Mouse (Mus musculus): Measurements from ENCODE around the gene Wscd1. TPM values are rescaled to one million over a fixed set of nuclear protein-coding genes. Genes with fewer than 3 reads are reported as not detected.
A peak's percentile ranks its signal among the peaks of the same experiment; 100 is the strongest.

The Wscd1 gene
- total and polyA plus RNA-seq, 2 experiments from 2014 or later = 81.5 to 143 TPM

DNA sequence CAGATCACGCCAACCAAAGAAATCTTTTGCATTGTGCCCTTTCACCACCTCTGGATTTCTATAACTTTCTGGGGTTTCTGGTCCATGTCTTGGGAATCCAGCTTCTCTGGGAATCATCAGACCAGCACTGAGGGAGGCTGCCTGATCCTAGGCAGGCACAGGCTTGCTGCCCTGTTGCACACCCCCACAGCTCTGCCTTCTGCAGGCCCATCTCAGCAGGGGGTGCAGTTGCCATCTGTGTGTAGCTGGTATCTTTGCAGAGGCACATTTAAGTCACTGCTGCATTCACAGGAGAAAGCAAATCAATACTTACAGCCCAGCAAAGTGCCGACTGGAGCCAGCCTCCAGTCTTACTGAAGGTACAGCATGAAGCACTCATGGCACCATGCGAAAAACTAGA, 3.8 kb upstream of the Wscd1 start:
- no peak for ATAC-seq (ENCODE audit: low FRiP score)
- 91% methylated on average over 3 of the region's 3 CpGs for WGBS
- H3K27ac ChIP-seq (ENCODE audit: low read depth, low read length) = no peak overlapping the region

DNA sequence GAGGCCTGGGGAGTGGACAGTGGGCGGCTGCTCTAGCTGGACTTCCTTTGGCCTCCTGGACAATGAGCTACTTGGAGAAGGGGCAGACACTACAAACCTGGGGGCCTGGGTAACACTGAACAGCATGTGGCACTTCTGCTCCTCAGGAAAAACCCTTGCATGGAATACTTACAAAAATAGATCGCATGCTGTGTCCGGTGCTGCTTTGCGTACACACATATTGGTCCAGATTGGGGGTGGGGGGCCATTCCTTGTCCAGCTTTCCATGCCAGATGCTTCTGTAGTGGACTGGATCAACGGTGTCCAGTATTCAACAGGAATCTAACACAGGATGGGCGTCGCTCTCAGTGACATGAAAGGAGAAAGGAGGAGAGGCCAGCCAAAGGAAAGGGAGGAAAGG, 2.0 kb upstream of the Wscd1 start:
- no peak overlapping the region for H3K4me2 ChIP-seq (ENCODE audit: low read depth, low read length, poor library complexity, severe bottlenecking)
- H3K4me3 ChIP-seq (ENCODE audit: low read depth, low read length) = no peak overlapping the region
- H3K36me3 ChIP-seq (ENCODE audit: insufficient read depth, low read length) = no peaks in the 10 kb centered on the region
- H3K27me3 ChIP-seq (ENCODE audit: insufficient read depth, low read length) = no peaks in the 10 kb centered on the region
- no peak overlapping the region for H3K9ac ChIP-seq (replicated peaks; ENCODE audit: low read length, poor library complexity, severe bottlenecking)
- no peak overlapping the region for H3K27ac ChIP-seq (ENCODE audit: low read depth, low read length)
- no peak for ATAC-seq (ENCODE audit: low FRiP score)
- 71% methylated on average over 7 of the region's 7 CpGs for WGBS
- peaks cover 5% of the 10 kb centered on the region; the same call in 1 of the 2 replicates for H3K4me1 ChIP-seq (ENCODE audit: insufficient read depth, low read length)
- no peak for DNase-seq (ENCODE audit: low spot score)
- no peaks in the 10 kb centered on the region for H3K9me3 ChIP-seq (ENCODE audit: low read length)
- TF ChIP-seq CTCF (IDR thresholded peaks at IDR 0.05) = no peak

More for the DNA sequence above, 3.8 kb upstream of the Wscd1 start:
- no peaks in the 10 kb centered on the region for H3K4me1 ChIP-seq (ENCODE audit: insufficient read depth, low read length)
- no peak overlapping the region for H3K4me2 ChIP-seq (ENCODE audit: low read depth, low read length, poor library complexity, severe bottlenecking)
- no peak overlapping the region for H3K4me3 ChIP-seq (ENCODE audit: low read depth, low read length)
- no peaks in the 10 kb centered on the region for H3K9me3 ChIP-seq (ENCODE audit: low read length)
- H3K36me3 ChIP-seq (ENCODE audit: insufficient read depth, low read length) = no peaks in the 10 kb centered on the region
- no peak for DNase-seq (ENCODE audit: low spot score)
- TF ChIP-seq CTCF (IDR thresholded peaks at IDR 0.05) = no peak
- H3K9ac ChIP-seq (replicated peaks; ENCODE audit: low read length, poor library complexity, severe bottlenecking) = no peak overlapping the region
- no peaks in the 10 kb centered on the region for H3K27me3 ChIP-seq (ENCODE audit: insufficient read depth, low read length)

DNA sequence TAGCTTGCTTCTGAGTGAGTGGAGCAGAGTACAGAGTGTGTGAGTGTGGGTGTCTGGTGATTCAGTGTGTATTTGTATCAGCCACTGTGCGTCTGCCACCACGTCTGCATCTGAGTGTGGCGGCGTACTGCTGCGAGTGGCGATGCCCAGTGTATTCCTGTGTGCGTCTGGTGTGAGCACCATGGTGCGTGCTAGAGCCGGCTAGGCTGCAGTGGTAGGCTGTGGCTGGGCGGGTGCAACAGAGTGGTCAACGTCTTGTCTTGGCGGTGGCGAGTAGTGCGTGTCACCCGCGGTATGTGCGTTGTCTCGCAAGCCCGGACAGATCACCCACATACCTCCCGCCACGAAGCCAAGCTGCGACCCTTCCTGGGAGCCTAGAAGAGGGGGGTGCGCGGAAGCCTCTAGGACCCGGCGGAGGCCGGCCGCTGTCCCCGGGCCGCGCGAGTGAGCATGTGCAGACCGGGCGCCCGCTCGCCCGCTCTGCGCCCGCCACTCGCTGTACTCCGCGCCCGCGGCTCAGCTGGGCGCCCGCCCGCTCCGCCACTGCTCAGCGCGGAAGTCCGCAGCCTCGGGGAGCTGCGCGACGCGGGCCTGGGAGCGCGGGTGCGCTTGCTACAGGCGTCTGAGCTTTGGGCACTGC, 934 bp downstream of the Wscd1 start:
- Histone ChIP-seq H3K9ac (replicated peaks; ENCODE audit: low read length, poor library complexity, severe bottlenecking) (peak overlapping the region; percentile 84), H3K27me3 (ENCODE audit: insufficient read depth, low read length) (no peaks in the 10 kb centered on the region), H3K9me3 (ENCODE audit: low read length) (no peaks in the 10 kb centered on the region), H3K36me3 (ENCODE audit: insufficient read depth, low read length) (no peaks in the 10 kb centered on the region), H3K4me1 (ENCODE audit: insufficient read depth, low read length) (peaks cover 17% of the 10 kb centered on the region; the same call in 1 of the 2 replicates), H3K4me3 (ENCODE audit: low read depth, low read length) (peak overlapping the region; percentile 91), H3K4me2 (ENCODE audit: low read depth, low read length, poor library complexity, severe bottlenecking) (peak overlapping the region; percentile 81), H3K27ac (ENCODE audit: low read depth, low read length) (peak overlapping the region; percentile 81)
- DNase-seq (ENCODE audit: low spot score) = peak; percentile 79
- TF ChIP-seq CTCF (IDR thresholded peaks at IDR 0.05) = no peak
- ATAC-seq (ENCODE audit: low FRiP score) = peak; percentile 91
- WGBS = under 1% methylated on average over 56 of the region's 60 CpGs

DNA sequence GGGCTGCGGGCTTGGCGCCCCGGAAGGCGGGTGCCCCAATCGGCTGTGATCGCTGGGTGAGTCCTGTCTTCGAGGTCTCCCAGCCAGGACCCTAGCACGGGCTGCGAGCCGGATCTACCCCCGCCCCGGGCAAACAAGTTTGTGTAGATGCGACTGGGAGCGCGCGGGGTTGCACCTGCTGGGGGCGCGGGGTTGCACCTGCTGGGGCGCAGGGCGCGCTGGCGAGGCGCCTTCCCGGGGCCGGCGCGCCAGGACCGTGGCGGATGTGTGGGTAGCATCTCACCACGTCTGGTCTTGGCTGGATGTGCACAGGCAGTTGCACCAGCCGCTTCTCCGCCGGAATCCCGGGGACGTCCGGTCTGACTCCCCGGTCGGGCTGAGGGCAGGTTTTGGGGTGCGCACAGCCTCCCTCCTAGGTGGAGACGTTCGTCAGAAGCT, 1.5 kb downstream of the Wscd1 start:
- Histone ChIP-seq H3K4me3 (ENCODE audit: low read depth, low read length) (peak overlapping the region; percentile 91), H3K36me3 (ENCODE audit: insufficient read depth, low read length) (no peaks in the 10 kb centered on the region), H3K9me3 (ENCODE audit: low read length) (no peaks in the 10 kb centered on the region), H3K27ac (ENCODE audit: low read depth, low read length) (peak overlapping the region; percentile 81), H3K9ac (replicated peaks; ENCODE audit: low read length, poor library complexity, severe bottlenecking) (peak overlapping the region; percentile 84), H3K4me2 (ENCODE audit: low read depth, low read length, poor library complexity, severe bottlenecking) (peak overlapping the region; percentile 81), H3K27me3 (ENCODE audit: insufficient read depth, low read length) (no peaks in the 10 kb centered on the region), H3K4me1 (ENCODE audit: insufficient read depth, low read length) (peaks cover 22% of the 10 kb centered on the region; the same call in 1 of the 2 replicates)
- TF ChIP-seq CTCF (IDR thresholded peaks at IDR 0.05) = no peak; the same call in 1 of the 2 replicates
- ATAC-seq (ENCODE audit: low FRiP score) (peak; percentile 33), DNase-seq (ENCODE audit: low spot score) (no peak)
- WGBS = 0% methylated on average over 34 of the region's 41 CpGs

DNA sequence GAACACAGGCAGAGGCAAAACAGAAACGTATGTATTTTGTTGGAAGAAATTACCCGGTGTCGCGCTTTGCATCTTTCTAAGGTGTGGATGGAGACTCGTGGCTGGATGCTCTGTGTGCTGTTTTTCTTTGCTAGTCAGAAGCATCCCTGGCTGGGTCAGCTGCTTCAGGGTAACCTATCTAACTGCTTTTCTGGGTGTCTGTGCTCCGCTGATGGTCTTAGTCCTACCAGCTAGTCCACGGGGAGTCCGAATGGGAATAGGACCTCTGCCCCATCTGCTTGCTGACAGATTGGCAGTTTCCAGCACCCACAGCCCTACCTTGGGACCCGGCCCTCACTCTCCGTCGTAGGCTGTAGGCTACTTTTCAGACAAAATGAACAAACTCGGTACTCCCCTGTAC, 2.0 kb downstream of the Wscd1 start:
- Histone ChIP-seq H3K4me2 (ENCODE audit: low read depth, low read length, poor library complexity, severe bottlenecking) (peak overlapping the region; percentile 81), H3K9ac (replicated peaks; ENCODE audit: low read length, poor library complexity, severe bottlenecking) (peak overlapping the region; percentile 84), H3K27me3 (ENCODE audit: insufficient read depth, low read length) (no peaks in the 10 kb centered on the region), H3K27ac (ENCODE audit: low read depth, low read length) (peak overlapping the region; percentile 81), H3K36me3 (ENCODE audit: insufficient read depth, low read length) (no peaks in the 10 kb centered on the region), H3K4me1 (ENCODE audit: insufficient read depth, low read length) (peaks cover 24% of the 10 kb centered on the region; the same call in 1 of the 2 replicates), H3K4me3 (ENCODE audit: low read depth, low read length) (peak overlapping the region; percentile 91), H3K9me3 (ENCODE audit: low read length) (no peaks in the 10 kb centered on the region)
- TF ChIP-seq CTCF (IDR thresholded peaks at IDR 0.05) = no peak
- peak; percentile 32 for DNase-seq (ENCODE audit: low spot score)
- WGBS = 10% methylated on average over 12 of the region's 12 CpGs
- no peak for ATAC-seq (ENCODE audit: low FRiP score)

DNA sequence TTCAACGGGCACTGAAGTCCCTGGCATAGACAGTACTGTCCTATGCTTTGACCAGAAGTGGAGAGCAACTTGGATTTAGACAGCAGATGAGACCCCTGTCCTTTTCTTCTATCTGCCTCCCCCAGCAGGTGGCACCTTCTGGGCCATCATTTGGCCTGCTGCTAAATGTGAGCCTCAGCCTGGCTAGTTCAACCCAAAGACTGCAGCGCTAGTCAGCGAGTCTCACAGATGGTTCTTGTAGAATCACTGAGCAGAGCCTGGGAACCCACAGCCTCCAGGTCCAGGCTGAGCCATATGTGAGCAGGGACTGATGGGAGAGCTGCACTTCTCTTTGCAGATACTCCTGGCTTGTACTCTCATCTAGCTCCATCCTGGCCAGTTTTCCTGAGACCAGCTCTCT, 2.9 kb downstream of the Wscd1 start:
- no peak for ATAC-seq (ENCODE audit: low FRiP score)
- H3K27ac ChIP-seq (ENCODE audit: low read depth, low read length) = no peak overlapping the region

More for the DNA sequence above, 2.9 kb downstream of the Wscd1 start:
- peak; percentile 50 for DNase-seq (ENCODE audit: low spot score)
- H3K9ac ChIP-seq (replicated peaks; ENCODE audit: low read length, poor library complexity, severe bottlenecking) = peak overlapping the region; percentile 84
- peaks cover 24% of the 10 kb centered on the region; the same call in 1 of the 2 replicates for H3K4me1 ChIP-seq (ENCODE audit: insufficient read depth, low read length)
- no peaks in the 10 kb centered on the region for H3K27me3 ChIP-seq (ENCODE audit: insufficient read depth, low read length)
- peak overlapping the region; percentile 91 for H3K4me3 ChIP-seq (ENCODE audit: low read depth, low read length)
- WGBS = 30% methylated on average over 3 of the region's 3 CpGs
- TF ChIP-seq CTCF (IDR thresholded peaks at IDR 0.05) = peak; percentile 56
- H3K36me3 ChIP-seq (ENCODE audit: insufficient read depth, low read length) = no peaks in the 10 kb centered on the region
- H3K4me2 ChIP-seq (ENCODE audit: low read depth, low read length, poor library complexity, severe bottlenecking) = peak overlapping the region; percentile 81
- H3K9me3 ChIP-seq (ENCODE audit: low read length) = no peaks in the 10 kb centered on the region
